Mouse (Mus musculus) lung, embryonic 14.5 days (tissue): ENCODE data around the gene Znhit2. TPM values are rescaled to one million over a fixed set of nuclear protein-coding genes. Genes with fewer than 3 reads are reported as not detected.

Experiments used
- ATAC-seq: fragments of 200-750 bp; cut with Nextera tagmentation; 2 replicates; pipeline ENCODE4 v1.8.0; 2017; ENCODE audit warnings: mild to moderate bottlenecking, moderate TSS enrichment, moderate library complexity; ENCODE audit not compliant: insufficient read depth
- DNase-seq: peaks from one replicate; pipeline ENCODE4 v3.0.0-alpha.2; 2015
- H3K27ac ChIP-seq: fragments of 300-500 bp; sonication (generic); 2 replicates; pipeline ENCODE4 v1.5.1; 2014; ENCODE audit warnings: low read depth, mild to moderate bottlenecking, moderate library complexity
- H3K27me3 ChIP-seq: fragments of 300-500 bp; sonication (generic); 2 replicates; pipeline ENCODE4 v1.6.1; 2014; ENCODE audit warnings: low read length, control low read depth; ENCODE audit not compliant: insufficient read depth
- H3K36me3 ChIP-seq: fragments of 300-500 bp; sonication (generic); 2 replicates; pipeline ENCODE4 v1.6.1; 2014; ENCODE audit warnings: control low read depth; ENCODE audit not compliant: insufficient read depth
- H3K4me1 ChIP-seq: fragments of 300-500 bp; sonication (generic); 2 replicates; pipeline ENCODE4 v1.6.1; 2014; ENCODE audit warnings: antibody characterized with exemption, control low read depth; ENCODE audit not compliant: insufficient read depth
- H3K4me2 ChIP-seq: fragments of 300-500 bp; sonication (generic); 2 replicates; pipeline ENCODE4 v1.6.1; 2014; ENCODE audit warnings: mild to moderate bottlenecking
- H3K4me3 ChIP-seq: fragments of 300-500 bp; sonication (generic); 2 replicates; pipeline ENCODE4 v1.5.1; 2014; ENCODE audit warnings: low read depth, low read length
- H3K9ac ChIP-seq: fragments of 300-500 bp; sonication (generic); 2 replicates; pipeline ENCODE4 v1.6.1; 2014
- H3K9me3 ChIP-seq: fragments of 300-500 bp; sonication (generic); 2 replicates; pipeline ENCODE4 v1.6.1; 2016; ENCODE audit warnings: low read depth, low read length, control low read depth
- CTCF ChIP-seq: IDR thresholded peaks from 2 replicates; pipeline ENCODE4 v1.5.1; 2016; ENCODE audit warnings: antibody characterized with exemption, low read depth
- WGBS: fragments of 180-500 bp; shearing (Covaris S2); extraction: QIAGEN DNeasy Blood & Tissue Kit; methylation state at CpG from one replicate; pipeline ENCODE4 v1.1.7; 2014; 5-methylcytosine and 5-hydroxymethylcytosine counted together
- polyA plus RNA-seq: library from polyadenylated mRNA; unstranded; fragments of >200 nt; fragmentation: Nextera tagmentation; extraction: Ambion mirVana; gene quantifications from 2 replicates; pipeline ENCODE4 v1.2.1, GENCODE M21; 2014

Gene Znhit2
- polyA plus RNA-seq: 33.8 and 34.3 TPM in 2 replicates

- Histone ChIP-seq H3K4me1 (peaks cover 12% of the 10 kb centered on the region; the same call in 1 of the 2 replicates), H3K4me3 (peak within 1 kb of the TSS; percentile 90), H3K9me3 (no peaks in the 10 kb centered on the region), H3K4me2 (peak within 1 kb of the TSS; percentile 100), H3K9ac (peak within 1 kb of the TSS; percentile 92), H3K27me3 (no peaks in the 10 kb centered on the region), H3K27ac (peak within 1 kb of the TSS; percentile 95), H3K36me3 (peaks cover 14% of the 10 kb centered on the region)
- DNase-seq (peak; percentile 98), ATAC-seq (peak; percentile 75)
- WGBS: under 1% methylated on average over 58 of the region's 58 CpGs
- no peak for TF ChIP-seq CTCF
Observed at GRCm38 (mm10) chr19:6061021-6061533, at the start of gene Znhit2. Gene Znhit2, plus strand, starts transcription at chr19:6061192.

GRCm38 (mm10) chr19:6013691-6014090, 47.3 kb upstream of the Znhit2 start:
- ATAC-seq: no peak
- H3K27ac ChIP-seq: no peak overlapping the region
- H3K27me3 ChIP-seq: no peaks in the 10 kb centered on the region
- WGBS: 86% methylated on average over 10 of the region's 10 CpGs
- H3K9ac ChIP-seq: no peak overlapping the region
- no peaks in the 10 kb centered on the region for H3K36me3 ChIP-seq
- no peak for DNase-seq
- no peaks in the 10 kb centered on the region for H3K4me1 ChIP-seq
- no peak for TF ChIP-seq CTCF
- H3K4me3 ChIP-seq: no peak overlapping the region
- H3K9me3 ChIP-seq: no peaks in the 10 kb centered on the region
- peak overlapping the region; percentile 88; the same call in 1 of the 2 replicates for H3K4me2 ChIP-seq

- Histone ChIP-seq H3K9me3 (no peaks in the 10 kb centered on the region), H3K27ac (peak overlapping the region; percentile 58; the same call in 1 of the 2 replicates), H3K36me3 (no peaks in the 10 kb centered on the region), H3K4me3 (peak overlapping the region; percentile 55), H3K27me3 (no peaks in the 10 kb centered on the region), H3K4me1 (no peaks in the 10 kb centered on the region), H3K9ac (peak overlapping the region; percentile 62), H3K4me2 (peak overlapping the region; percentile 88)
- TF ChIP-seq CTCF: no peak
- ATAC-seq: peak; percentile 86
- peak; percentile 55 for DNase-seq
- 2% methylated on average over 17 of the region's 18 CpGs for WGBS
Observed at GRCm38 (mm10) chr19:6014991-6015510, 45.9 kb upstream of the Znhit2 start.

- H3K27ac ChIP-seq: peak within 1 kb of the TSS; percentile 58; the same call in 1 of the 2 replicates
- DNase-seq: peak; percentile 81
- WGBS: 3% methylated on average over 40 of the region's 40 CpGs
- peak within 1 kb of the TSS; percentile 55 for H3K4me3 ChIP-seq
- no peaks in the 10 kb centered on the region for H3K9me3 ChIP-seq
- peak; percentile 34 for TF ChIP-seq CTCF
- H3K4me2 ChIP-seq: peak within 1 kb of the TSS; percentile 88
- ATAC-seq: peak; percentile 80
- no peaks in the 10 kb centered on the region for H3K4me1 ChIP-seq
- no peaks in the 10 kb centered on the region for H3K36me3 ChIP-seq
- no peaks in the 10 kb centered on the region for H3K27me3 ChIP-seq
- H3K9ac ChIP-seq: peak within 1 kb of the TSS; percentile 62
Observed at GRCm38 (mm10) chr19:6015511-6016315, 45.3 kb upstream of the Znhit2 start, which contains the start of gene Capn1. Gene Capn1, minus strand, starts transcription at chr19:6015897.

- Histone ChIP-seq H3K4me2 (no peak overlapping the region), H3K9ac (no peak overlapping the region)
- no peak for ATAC-seq
Observed at GRCm38 (mm10) chr19:6016532-6016931, 44.5 kb upstream of the Znhit2 start.

GRCm38 (mm10) chr19:6018142-6019089, 42.6 kb upstream of the Znhit2 start:
- H3K4me2 ChIP-seq: no peak overlapping the region
- WGBS: 28% methylated on average over 15 of the region's 15 CpGs
- no peak overlapping the region for H3K9ac ChIP-seq
- H3K27me3 ChIP-seq: no peaks in the 10 kb centered on the region
- H3K4me3 ChIP-seq: no peak overlapping the region
- H3K36me3 ChIP-seq: no peaks in the 10 kb centered on the region
- no peak for ATAC-seq
- H3K27ac ChIP-seq: no peak overlapping the region
- H3K9me3 ChIP-seq: no peaks in the 10 kb centered on the region
- DNase-seq: peak; percentile 96
- no peaks in the 10 kb centered on the region for H3K4me1 ChIP-seq
- TF ChIP-seq CTCF: peak; percentile 88

More at GRCm38 (mm10) chr19:6016532-6016931, 44.5 kb upstream of the Znhit2 start:
- WGBS: 49% methylated on average over 7 of the region's 7 CpGs
- Histone ChIP-seq H3K9me3 (no peaks in the 10 kb centered on the region), H3K27ac (no peak overlapping the region), H3K27me3 (no peaks in the 10 kb centered on the region), H3K4me3 (no peak overlapping the region), H3K4me1 (no peaks in the 10 kb centered on the region), H3K36me3 (no peaks in the 10 kb centered on the region)
- DNase-seq: peak; percentile 41
- TF ChIP-seq CTCF: 0 out of 2 replicates have a peak, but pooled peaks have one; percentile 20
